Mouse (Mus musculus) E14TG2a.4 (cell line): ENCODE results near the gene Foxp2.

Experiments
- H3K27me3 ChIP-seq: 2 replicates; pipeline ENCODE4 v1.6.1; 2014; ENCODE audit warnings: low read length, control low read depth; ENCODE audit not compliant: insufficient read depth
- H3K36me3 ChIP-seq: 2 replicates; pipeline ENCODE4 v1.6.1; 2014; ENCODE audit warnings: low read length, control low read depth; ENCODE audit not compliant: insufficient read depth
- H3K4me1 ChIP-seq: replicated peaks from 2 replicates; pipeline ENCODE4 v1.6.1; 2014; ENCODE audit warnings: low read depth, low read length, control low read depth
- H3K4me3 ChIP-seq: replicated peaks from 2 replicates; pipeline ENCODE4 v1.5.1; 2014; ENCODE audit warnings: mild to moderate bottlenecking, low read length
- H3K9me3 ChIP-seq: 2 replicates; pipeline ENCODE4 v1.6.1; 2014; ENCODE audit warnings: low read length, control low read depth
- CTCF ChIP-seq: conservative IDR thresholded peaks from 2 replicates; pipeline ENCODE4 v1.5.1; 2014; ENCODE audit warnings: low read length
- NANOG ChIP-seq: IDR thresholded peaks from 2 replicates; pipeline ENCODE4 v1.6.1; 2014; ENCODE audit warnings: borderline replicate concordance, low read length, mixed read lengths
- POU5F1 ChIP-seq: IDR thresholded peaks from 2 replicates; pipeline ENCODE4 v1.6.1; 2014; ENCODE audit warnings: low read length, borderline replicate concordance

Foxp2 gene

DNA sequence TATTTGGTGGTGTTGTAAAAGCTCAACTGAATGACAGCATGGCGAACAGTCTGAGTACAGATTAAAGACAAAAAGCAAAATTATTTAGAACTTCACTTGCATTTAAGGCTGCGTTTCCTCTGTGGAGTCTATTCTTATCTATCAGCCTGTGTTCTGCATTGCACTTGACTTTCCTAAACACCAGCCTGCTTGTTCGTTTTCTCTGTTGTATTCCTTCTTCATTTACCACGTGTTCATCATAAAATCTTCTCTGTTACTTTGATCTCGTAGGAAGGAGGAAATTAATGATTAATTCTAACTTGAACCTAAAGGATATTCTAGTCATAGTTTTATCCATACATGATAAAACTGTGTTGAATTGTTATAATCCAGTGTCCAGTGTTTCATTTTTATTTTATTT, 392.9 kb downstream of the Foxp2 start:
- Histone ChIP-seq H3K9me3 (no peaks in the 10 kb centered on the region), H3K4me3 (no peak overlapping the region), H3K36me3 (no peaks in the 10 kb centered on the region), H3K27me3 (no peaks in the 10 kb centered on the region), H3K4me1 (no peaks in the 10 kb centered on the region)
- TF ChIP-seq CTCF: no peak
- TF ChIP-seq POU5F1: no peak
- TF ChIP-seq NANOG: no peak

DNA sequence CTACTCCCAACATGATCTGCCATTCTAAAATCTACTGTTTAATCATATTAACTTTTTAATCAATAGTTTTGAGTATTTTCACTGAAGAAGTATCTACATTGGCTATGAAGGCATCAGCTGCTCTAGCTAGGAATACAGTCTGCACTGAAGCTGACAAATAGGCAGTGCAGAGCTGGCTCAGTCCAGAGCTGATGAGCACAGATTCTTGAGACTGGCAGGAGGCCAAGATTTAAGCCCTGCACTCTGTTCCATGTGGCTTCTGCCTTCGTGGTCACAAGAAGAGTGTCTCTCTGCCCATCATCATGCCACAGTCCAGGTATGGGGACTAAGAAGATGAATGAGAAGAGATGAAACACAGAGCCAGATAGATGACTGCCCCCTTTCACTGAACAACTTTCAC, 398.1 kb downstream of the Foxp2 start:
- Histone ChIP-seq H3K4me1 (no peaks in the 10 kb centered on the region), H3K4me3 (no peak overlapping the region), H3K9me3 (no peaks in the 10 kb centered on the region), H3K36me3 (no peaks in the 10 kb centered on the region), H3K27me3 (no peaks in the 10 kb centered on the region)
- TF ChIP-seq POU5F1 (no peak), CTCF (no peak), NANOG (no peak)

GRCm38 (mm10) chr6:15310671-15311070, 409.5 kb downstream of the Foxp2 start:
- Histone ChIP-seq H3K4me1 (no peaks in the 10 kb centered on the region), H3K4me3 (no peak overlapping the region), H3K36me3 (no peaks in the 10 kb centered on the region), H3K27me3 (no peaks in the 10 kb centered on the region), H3K9me3 (no peaks in the 10 kb centered on the region)
- TF ChIP-seq CTCF (no peak), NANOG (no peak), POU5F1 (no peak)

- TF ChIP-seq CTCF: no peak
- no peak for TF ChIP-seq NANOG
- no peak for TF ChIP-seq POU5F1
- Histone ChIP-seq H3K9me3 (no peaks in the 10 kb centered on the region), H3K4me1 (no peaks in the 10 kb centered on the region), H3K36me3 (no peaks in the 10 kb centered on the region), H3K27me3 (no peaks in the 10 kb centered on the region), H3K4me3 (no peak overlapping the region)
Observed at GRCm38 (mm10) chr6:15316948-15317347, 415.8 kb downstream of the Foxp2 start.

- Histone ChIP-seq H3K9me3 (no peaks in the 10 kb centered on the region), H3K36me3 (no peaks in the 10 kb centered on the region), H3K4me1 (no peaks in the 10 kb centered on the region), H3K27me3 (no peaks in the 10 kb centered on the region), H3K4me3 (no peak overlapping the region)
- no peak for TF ChIP-seq CTCF
- no peak for TF ChIP-seq NANOG
- no peak for TF ChIP-seq POU5F1
Observed at GRCm38 (mm10) chr6:15318343-15318742, 417.2 kb downstream of the Foxp2 start.

DNA sequence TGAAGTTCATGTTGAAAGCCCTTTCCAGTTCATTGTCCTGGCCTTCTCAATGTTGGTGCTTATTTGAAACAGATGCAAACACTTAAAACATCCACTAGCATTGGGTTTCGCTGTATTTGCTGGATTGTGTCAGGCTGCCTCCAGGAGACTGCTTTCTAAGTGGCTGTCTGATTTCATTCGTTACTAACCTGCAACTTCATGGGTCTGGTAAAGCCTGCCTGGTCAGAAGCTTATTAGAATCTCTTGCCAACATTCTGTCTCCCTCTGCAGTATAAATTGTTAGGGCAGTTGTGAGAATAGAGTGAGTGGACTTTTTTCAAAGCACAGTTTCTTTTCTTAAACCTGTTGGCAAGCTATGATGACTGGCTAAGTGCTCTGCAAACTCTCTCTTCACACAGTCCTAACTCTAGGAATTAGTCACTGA, 420.4 kb downstream of the Foxp2 start:
- no peaks in the 10 kb centered on the region for H3K4me1 ChIP-seq
- H3K4me3 ChIP-seq: no peak overlapping the region
- H3K9me3 ChIP-seq: no peaks in the 10 kb centered on the region
- no peaks in the 10 kb centered on the region for H3K27me3 ChIP-seq
- TF ChIP-seq CTCF (no peak), NANOG (no peak), POU5F1 (no peak)
- no peaks in the 10 kb centered on the region for H3K36me3 ChIP-seq

GRCm38 (mm10) chr6:15323099-15323498, 421.9 kb downstream of the Foxp2 start:
- no peaks in the 10 kb centered on the region for H3K4me1 ChIP-seq
- no peaks in the 10 kb centered on the region for H3K9me3 ChIP-seq
- H3K27me3 ChIP-seq: no peaks in the 10 kb centered on the region
- no peak overlapping the region for H3K4me3 ChIP-seq
- no peaks in the 10 kb centered on the region for H3K36me3 ChIP-seq
- TF ChIP-seq CTCF (no peak), NANOG (no peak), POU5F1 (no peak)

DNA sequence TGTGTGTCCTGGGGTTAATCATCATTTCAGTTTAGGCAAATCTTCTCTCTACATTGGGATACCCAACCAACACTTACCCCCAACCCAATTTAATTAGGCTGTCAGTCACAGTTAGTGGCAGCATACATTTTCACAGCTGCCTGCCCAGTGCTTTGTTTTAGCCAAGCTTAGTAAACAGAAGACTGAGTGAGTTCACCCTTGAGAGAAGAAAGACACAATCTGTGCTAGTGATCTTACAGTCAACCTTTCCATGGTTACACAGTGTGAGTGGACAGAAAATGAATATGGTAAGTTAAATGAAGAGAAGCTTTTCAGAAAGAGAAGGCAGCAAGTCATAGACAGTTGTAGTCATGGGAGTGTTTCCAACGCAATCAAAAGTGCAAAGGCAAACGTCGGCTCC, 446.6 kb downstream of the Foxp2 start:
- no peak overlapping the region for H3K4me3 ChIP-seq
- TF ChIP-seq CTCF (no peak), NANOG (no peak), POU5F1 (no peak)
- H3K4me1 ChIP-seq: no peaks in the 10 kb centered on the region
- no peaks in the 10 kb centered on the region for H3K27me3 ChIP-seq
- no peaks in the 10 kb centered on the region for H3K9me3 ChIP-seq
- H3K36me3 ChIP-seq: no peaks in the 10 kb centered on the region

DNA sequence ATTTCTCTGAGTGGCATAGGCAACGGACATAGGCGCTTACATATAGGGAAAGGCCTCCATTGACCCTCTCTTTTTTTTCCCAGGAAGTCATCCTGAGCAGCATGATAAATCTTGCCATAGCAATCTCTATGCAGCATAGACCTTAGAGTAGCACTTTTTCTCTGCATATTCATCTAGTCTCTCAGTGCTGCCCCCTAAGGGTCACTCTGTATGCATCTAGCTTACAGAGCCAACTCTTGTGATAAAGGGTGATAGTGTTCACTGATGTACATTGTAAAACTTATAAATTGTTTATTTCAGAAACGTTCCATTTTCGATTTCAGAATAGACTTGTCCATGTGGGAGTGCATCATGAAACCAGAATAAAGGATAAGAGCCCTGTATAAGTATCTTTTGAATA, 454.7 kb downstream of the Foxp2 start:
- H3K4me3 ChIP-seq: no peak overlapping the region
- no peaks in the 10 kb centered on the region; the same call in 1 of the 2 replicates for H3K9me3 ChIP-seq
- H3K4me1 ChIP-seq: no peaks in the 10 kb centered on the region
- H3K27me3 ChIP-seq: no peaks in the 10 kb centered on the region
- TF ChIP-seq CTCF (peak; percentile 45), NANOG (no peak)
- no peaks in the 10 kb centered on the region for H3K36me3 ChIP-seq
